Mouse (Mus musculus): ENCODE results near the gene AI854703. TPM values are rescaled to one million over a fixed set of nuclear protein-coding genes. Genes with fewer than 3 reads are reported as not detected.

Gene AI854703
- polyA plus RNA-seq, 1 experiment from 2014 or later = 4.6 TPM

DNA sequence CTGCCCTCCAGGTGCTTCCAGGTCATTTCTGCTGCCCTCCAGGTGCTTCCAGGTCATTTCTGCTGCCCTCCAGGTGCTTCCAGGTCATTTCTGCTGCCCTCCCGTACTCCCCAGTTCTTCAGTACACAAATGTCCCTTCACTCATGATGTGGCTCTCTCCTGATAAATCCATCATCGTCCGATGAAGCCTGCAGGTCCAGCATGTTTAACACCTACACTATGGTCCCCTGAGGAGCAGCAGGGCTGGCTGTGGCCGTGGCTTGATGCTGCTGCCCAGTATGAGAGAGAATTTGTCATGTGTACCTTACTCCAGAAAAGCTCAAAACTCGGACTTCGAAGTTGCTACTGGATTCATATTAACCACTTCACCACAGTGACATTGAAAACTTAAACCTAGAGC is 14.8 kb downstream of the AI854703 start:
- no peaks in the 10 kb centered on the region for H3K36me3 ChIP-seq
- H3K27ac ChIP-seq = no peak overlapping the region
- no peak overlapping the region for H3K4me3 ChIP-seq
- no peak for ATAC-seq (ENCODE audit: low FRiP score, low read depth)
- H3K4me1 ChIP-seq = no peaks in the 10 kb centered on the region
- H3K4me2 ChIP-seq (replicated peaks) = no peak overlapping the region
- no peaks in the 10 kb centered on the region for H3K27me3 ChIP-seq (replicated peaks)
- WGBS = 78% methylated on average over 6 of the region's 6 CpGs
- H3K9ac ChIP-seq = no peak overlapping the region
- H3K9me3 ChIP-seq = no peaks in the 10 kb centered on the region

DNA sequence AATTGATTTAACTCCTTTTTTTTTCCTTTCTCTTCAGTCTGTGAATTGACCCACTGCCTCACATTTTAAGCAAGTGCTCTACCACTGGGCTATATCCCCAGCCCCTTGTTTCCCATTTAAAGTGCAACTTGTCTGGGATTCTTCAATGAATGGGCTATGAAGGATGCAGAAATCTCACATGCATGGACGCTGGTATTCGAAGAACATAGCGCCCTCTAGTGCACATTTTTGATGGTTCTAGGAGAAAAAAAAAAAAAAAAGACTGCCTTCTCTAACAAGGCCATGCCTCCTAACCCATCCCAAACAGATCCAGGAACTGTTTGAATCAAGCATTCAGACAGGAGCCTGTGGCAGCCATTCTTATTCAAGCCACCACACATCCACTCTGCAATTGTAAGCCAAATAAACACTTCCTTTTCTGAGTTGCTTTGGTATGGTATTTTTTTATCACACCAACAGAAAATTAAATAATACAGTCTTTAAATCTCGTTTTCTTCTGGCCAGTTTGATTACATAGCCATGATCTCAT is 16.3 kb downstream of the AI854703 start:
- no peak overlapping the region for H3K9ac ChIP-seq
- 21% methylated on average over 4 of the region's 4 CpGs for WGBS
- no peaks in the 10 kb centered on the region for H3K36me3 ChIP-seq
- no peaks in the 10 kb centered on the region for H3K27me3 ChIP-seq (replicated peaks)
- H3K4me2 ChIP-seq (replicated peaks) = no peak overlapping the region
- no peaks in the 10 kb centered on the region for H3K4me1 ChIP-seq
- H3K27ac ChIP-seq = no peak overlapping the region
- 0 out of 2 replicates have a peak, but pooled peaks have one; percentile 56 for ATAC-seq (ENCODE audit: low FRiP score, low read depth)
- H3K4me3 ChIP-seq = no peak overlapping the region
- no peaks in the 10 kb centered on the region for H3K9me3 ChIP-seq

DNA sequence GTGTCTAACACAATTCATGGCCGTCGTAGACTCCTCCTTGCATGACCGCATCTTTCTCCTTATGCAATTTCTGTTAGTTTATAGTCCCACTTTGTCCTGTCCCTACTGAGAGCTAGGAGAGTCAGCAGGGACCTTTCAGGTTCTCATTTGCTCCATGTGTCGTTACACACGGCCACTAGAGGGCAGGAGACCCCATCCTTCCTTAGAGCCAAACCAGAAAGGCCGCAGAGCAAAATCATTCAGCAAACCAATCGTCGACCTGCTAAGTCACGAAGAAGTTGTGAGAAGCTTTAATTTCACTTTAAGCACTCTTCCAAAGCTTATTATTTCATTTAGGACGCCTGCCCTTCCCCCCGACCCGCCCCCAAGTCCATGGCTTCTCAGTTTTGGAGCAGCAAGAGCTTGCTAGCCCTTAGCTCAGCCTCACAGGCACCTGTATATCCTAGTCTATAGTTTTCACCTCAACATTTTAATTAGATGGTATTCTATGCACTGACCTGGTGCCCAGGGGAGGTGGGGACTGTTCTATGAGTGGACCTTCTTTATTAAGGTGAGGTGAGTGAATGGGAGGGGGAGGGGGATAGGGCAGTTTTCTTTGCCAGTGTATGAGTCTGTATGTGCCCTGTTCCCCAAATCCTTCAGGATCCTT is 19.2 kb downstream of the AI854703 start:
- Histone ChIP-seq H3K27ac (no peak overlapping the region), H3K9ac (no peak overlapping the region), H3K4me2 (replicated peaks) (no peak overlapping the region), H3K27me3 (replicated peaks) (no peaks in the 10 kb centered on the region), H3K4me3 (no peak overlapping the region), H3K4me1 (no peaks in the 10 kb centered on the region), H3K9me3 (no peaks in the 10 kb centered on the region), H3K36me3 (no peaks in the 10 kb centered on the region)
- ATAC-seq (ENCODE audit: low FRiP score, low read depth) = 0 out of 2 replicates have a peak, but pooled peaks have one; percentile 33
- WGBS = 18% methylated on average over 12 of the region's 12 CpGs

DNA sequence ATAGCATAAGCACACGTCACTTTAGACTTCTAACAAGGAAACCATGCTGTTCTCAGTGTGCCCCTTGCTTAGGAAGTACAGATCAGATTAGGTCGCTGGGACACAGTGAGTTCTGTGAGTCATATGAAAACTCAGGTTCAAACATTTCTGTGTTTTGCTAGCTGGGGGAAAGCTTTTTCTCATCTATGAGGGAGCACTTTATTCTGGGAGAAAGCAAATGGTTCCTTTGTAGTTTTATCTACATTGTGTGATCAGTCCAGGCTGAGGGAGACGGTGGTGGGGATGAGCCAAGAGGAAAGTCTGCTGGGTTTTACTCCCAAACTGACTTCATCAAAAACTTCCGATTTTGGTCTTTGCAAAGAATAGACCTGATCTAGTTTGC is 19.7 kb downstream of the AI854703 start:
- no peaks in the 10 kb centered on the region for H3K36me3 ChIP-seq
- H3K9me3 ChIP-seq = no peaks in the 10 kb centered on the region
- H3K4me2 ChIP-seq (replicated peaks) = no peak overlapping the region
- no peak for ATAC-seq (ENCODE audit: low FRiP score, low read depth)
- no peak overlapping the region for H3K9ac ChIP-seq
- H3K27ac ChIP-seq = no peak overlapping the region
- 82% methylated on average over 4 of the region's 4 CpGs for WGBS
- H3K4me1 ChIP-seq = no peaks in the 10 kb centered on the region
- no peak overlapping the region for H3K4me3 ChIP-seq
- no peaks in the 10 kb centered on the region for H3K27me3 ChIP-seq (replicated peaks)

DNA sequence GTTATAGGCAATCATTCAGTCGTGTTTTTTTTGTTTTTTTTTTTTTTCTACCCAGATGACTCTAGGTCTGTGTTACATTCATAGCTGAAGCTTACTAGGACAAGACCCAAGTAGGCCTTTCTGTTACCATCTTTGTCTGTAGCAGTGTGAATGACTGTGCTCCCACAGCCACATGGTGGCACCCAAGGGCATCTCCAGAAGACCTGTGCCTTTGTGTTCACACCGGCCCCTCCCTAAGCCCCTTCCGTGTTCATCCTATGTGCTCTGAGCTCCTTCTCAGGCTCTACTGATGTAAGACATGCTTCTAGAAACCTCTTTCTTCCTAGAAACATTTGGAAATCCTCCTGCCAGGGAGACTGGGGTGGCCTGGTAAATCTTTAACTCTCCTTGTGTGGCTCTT is 20.4 kb downstream of the AI854703 start, which contains the start of gene Gimap8:
Gimap8 (plus strand) TSS at position 240 of the 400 bp plus-strand sequence.
- Histone ChIP-seq H3K4me2 (replicated peaks) (no peak within 1 kb of the TSS), H3K27me3 (replicated peaks) (no peaks in the 10 kb centered on the region), H3K36me3 (no peaks in the 10 kb centered on the region), H3K9me3 (no peaks in the 10 kb centered on the region), H3K4me3 (no peak within 1 kb of the TSS), H3K27ac (no peak within 1 kb of the TSS), H3K4me1 (no peaks in the 10 kb centered on the region), H3K9ac (no peak within 1 kb of the TSS)
- 47% methylated on average over 3 of the region's 3 CpGs for WGBS
- ATAC-seq (ENCODE audit: low FRiP score, low read depth) = no peak

DNA sequence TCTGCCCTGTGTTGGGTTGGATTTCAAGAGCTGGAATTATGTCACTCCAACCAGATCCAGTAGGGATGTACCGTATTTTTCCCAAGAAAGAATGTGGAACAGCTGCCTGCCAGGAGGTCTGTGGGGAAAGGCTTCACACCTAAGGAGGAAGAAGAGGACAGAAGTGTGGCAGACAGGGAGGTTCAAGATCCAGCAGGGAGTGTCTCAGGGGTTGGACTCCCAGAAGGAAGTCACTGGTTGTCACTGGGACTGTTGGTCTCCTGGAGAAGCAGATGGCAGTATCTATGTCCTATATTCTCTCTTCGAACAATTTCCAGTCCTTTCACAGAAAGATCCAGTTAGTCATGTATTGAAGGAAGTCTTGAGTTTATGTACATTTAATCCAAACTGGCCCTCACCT is 21.0 kb downstream of the AI854703 start:
- Histone ChIP-seq H3K27me3 (replicated peaks) (no peaks in the 10 kb centered on the region), H3K4me3 (no peak overlapping the region), H3K4me2 (replicated peaks) (no peak overlapping the region), H3K9me3 (no peaks in the 10 kb centered on the region), H3K9ac (no peak overlapping the region), H3K36me3 (no peaks in the 10 kb centered on the region), H3K4me1 (no peaks in the 10 kb centered on the region), H3K27ac (no peak overlapping the region)
- 92% methylated on average over 2 of the region's 2 CpGs for WGBS
- ATAC-seq (ENCODE audit: low FRiP score, low read depth) = no peak

DNA sequence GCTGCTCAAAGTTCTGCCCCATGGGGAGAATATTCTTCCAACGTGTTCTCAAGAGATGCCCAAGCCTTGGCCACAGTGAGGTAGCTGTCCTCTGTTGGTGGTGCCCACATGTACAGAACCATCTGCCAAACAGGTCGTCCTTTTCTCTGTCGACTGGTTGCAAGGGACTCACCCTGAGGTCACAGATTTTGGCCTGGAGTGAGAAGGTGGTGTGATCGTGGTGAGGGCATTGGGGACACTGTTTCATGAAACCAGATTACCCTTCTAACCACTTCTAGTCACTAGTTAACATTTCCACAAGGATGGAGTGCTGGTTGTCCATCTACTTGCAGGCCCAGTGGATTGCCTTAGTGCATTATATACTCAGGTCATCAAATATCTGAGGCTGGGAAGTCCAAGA is 22.2 kb downstream of the AI854703 start:
- H3K27me3 ChIP-seq (replicated peaks) = no peaks in the 10 kb centered on the region
- 85% methylated on average over 4 of the region's 4 CpGs for WGBS
- H3K4me2 ChIP-seq (replicated peaks) = no peak overlapping the region
- H3K36me3 ChIP-seq = no peaks in the 10 kb centered on the region
- H3K4me1 ChIP-seq = no peaks in the 10 kb centered on the region
- no peak overlapping the region for H3K9ac ChIP-seq
- no peak for ATAC-seq (ENCODE audit: low FRiP score, low read depth)
- no peak overlapping the region for H3K27ac ChIP-seq
- H3K9me3 ChIP-seq = no peaks in the 10 kb centered on the region
- no peak overlapping the region for H3K4me3 ChIP-seq

DNA sequence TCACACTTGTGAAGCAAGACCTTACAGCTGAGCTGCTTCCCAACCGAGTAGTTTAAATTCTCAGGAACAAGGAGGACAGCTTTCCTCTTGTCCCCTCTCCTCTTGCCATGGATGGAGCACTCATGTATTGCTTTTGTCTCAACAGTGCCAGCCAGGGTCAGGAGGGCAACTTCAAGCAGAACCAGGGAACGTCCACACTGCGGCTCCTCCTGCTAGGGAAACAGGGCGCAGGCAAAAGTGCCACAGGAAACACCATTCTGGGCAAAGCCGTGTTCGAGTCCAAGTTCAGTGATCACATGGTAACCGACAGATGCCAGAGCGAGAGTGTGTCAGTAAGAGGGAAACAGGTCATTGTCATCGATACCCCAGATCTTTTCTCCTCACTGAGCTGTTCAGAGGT is 23.5 kb downstream of the AI854703 start:
- no peak for ATAC-seq (ENCODE audit: low FRiP score, low read depth)
- Histone ChIP-seq H3K4me1 (no peaks in the 10 kb centered on the region), H3K27me3 (replicated peaks) (no peaks in the 10 kb centered on the region), H3K4me2 (replicated peaks) (no peak overlapping the region), H3K36me3 (no peaks in the 10 kb centered on the region), H3K9me3 (no peaks in the 10 kb centered on the region), H3K27ac (no peak overlapping the region), H3K4me3 (no peak overlapping the region), H3K9ac (no peak overlapping the region)
- 90% methylated on average over 9 of the region's 9 CpGs for WGBS

DNA sequence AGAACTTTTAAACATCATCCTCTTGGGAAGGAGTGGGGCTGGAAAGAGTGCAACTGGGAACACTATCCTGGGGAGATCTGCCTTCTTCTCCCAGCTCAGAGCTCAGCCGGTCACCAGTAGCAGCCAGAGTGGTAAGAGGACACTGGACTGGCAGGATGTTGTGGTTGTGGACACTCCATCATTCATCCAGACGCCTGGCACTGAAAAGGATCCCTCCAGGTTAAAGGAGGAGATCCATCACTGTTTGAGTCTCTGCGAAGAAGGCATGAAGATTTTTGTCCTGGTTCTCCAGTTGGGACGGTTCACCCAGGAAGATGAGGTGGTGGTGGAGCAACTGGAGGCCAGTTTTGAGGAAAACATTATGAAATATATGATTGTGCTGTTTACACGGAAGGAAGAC is 32.2 kb downstream of the AI854703 start:
- H3K4me3 ChIP-seq = no peak overlapping the region
- no peak overlapping the region for H3K9ac ChIP-seq
- no peak overlapping the region for H3K4me2 ChIP-seq (replicated peaks)
- no peaks in the 10 kb centered on the region for H3K9me3 ChIP-seq
- H3K36me3 ChIP-seq = no peaks in the 10 kb centered on the region
- no peaks in the 10 kb centered on the region for H3K27me3 ChIP-seq (replicated peaks)
- no peaks in the 10 kb centered on the region for H3K4me1 ChIP-seq
- 86% methylated on average over 5 of the region's 5 CpGs for WGBS
- ATAC-seq (ENCODE audit: low FRiP score, low read depth) = no peak
- H3K27ac ChIP-seq = no peak overlapping the region

DNA sequence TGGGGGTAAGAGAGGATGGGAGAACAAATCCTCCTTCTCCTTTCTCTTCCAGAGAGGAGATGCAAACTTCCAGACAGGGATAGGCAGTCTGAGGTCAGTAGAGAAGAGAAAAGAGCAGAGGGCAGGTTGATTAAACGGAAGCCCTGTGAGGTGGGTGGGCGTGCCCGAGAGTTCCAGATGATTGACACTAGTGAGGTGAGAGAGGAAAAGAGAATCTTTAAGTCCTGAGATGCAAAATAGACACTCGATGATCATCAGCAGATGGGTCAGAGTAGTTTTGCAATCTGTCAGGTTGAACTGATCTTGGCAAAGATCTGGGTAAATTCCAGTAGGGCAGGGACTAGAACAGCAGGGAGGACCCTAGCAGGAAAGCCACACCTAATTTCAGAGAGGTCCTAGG is 38.2 kb downstream of the AI854703 start:
- H3K27me3 ChIP-seq (replicated peaks) = no peaks in the 10 kb centered on the region
- no peak for ATAC-seq (ENCODE audit: low FRiP score, low read depth)
- H3K4me3 ChIP-seq = no peak overlapping the region
- H3K9ac ChIP-seq = no peak overlapping the region
- no peaks in the 10 kb centered on the region for H3K36me3 ChIP-seq
- H3K4me2 ChIP-seq (replicated peaks) = no peak overlapping the region
- no peaks in the 10 kb centered on the region for H3K9me3 ChIP-seq
- H3K27ac ChIP-seq = no peak overlapping the region
- WGBS = 94% methylated on average over 4 of the region's 4 CpGs
- no peaks in the 10 kb centered on the region for H3K4me1 ChIP-seq

DNA sequence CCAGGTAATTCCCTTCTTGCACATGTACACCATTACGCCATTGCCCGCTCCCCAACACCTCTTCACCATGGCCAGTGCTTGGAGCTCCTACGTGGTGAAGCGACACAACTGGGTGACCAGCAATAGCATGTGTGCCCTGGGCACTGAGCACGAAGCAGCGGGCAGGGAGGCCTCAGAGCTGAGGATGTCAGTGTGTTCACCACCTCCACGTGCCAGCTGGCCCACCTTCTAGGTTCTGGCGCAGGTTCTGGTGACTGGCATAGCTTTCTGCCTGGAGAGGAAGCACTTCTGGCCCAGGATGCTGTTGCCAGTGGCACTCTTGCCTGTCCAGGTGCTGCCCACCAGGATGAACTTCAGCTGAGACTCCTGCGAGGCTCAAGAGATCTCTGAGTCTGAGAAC is 38.9 kb downstream of the AI854703 start:
- Histone ChIP-seq H3K4me3 (no peak overlapping the region), H3K36me3 (no peaks in the 10 kb centered on the region), H3K9ac (no peak overlapping the region), H3K4me1 (no peaks in the 10 kb centered on the region), H3K9me3 (no peaks in the 10 kb centered on the region), H3K27me3 (replicated peaks) (no peaks in the 10 kb centered on the region), H3K4me2 (replicated peaks) (no peak overlapping the region), H3K27ac (no peak overlapping the region)
- 94% methylated on average over 9 of the region's 9 CpGs for WGBS
- ATAC-seq (ENCODE audit: low FRiP score, low read depth) = no peak

DNA sequence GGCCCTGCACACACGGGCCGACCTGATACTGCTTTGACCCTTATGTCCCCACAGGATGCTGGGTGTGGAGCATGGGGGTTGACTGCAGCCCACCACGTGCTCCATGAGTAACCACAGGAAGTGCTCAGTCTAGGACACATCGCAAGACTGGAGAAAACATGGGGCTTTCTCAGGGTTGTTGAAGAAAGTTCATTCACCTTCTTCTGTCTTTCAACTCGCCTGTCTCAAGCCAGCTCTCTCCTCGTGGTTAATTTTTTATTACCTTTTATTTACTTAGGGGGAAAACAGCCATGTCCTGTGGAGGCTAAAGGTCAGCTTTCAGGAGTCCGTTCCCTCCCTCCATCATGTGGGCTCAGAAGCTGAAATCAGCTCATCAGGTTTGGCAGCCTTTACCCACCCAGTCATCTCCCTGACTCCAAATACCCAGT is 39.6 kb downstream of the AI854703 start:
- ATAC-seq (ENCODE audit: low FRiP score, low read depth) = no peak
- H3K27me3 ChIP-seq (replicated peaks) = no peaks in the 10 kb centered on the region
- H3K9me3 ChIP-seq = no peaks in the 10 kb centered on the region
- WGBS = 60% methylated on average over 7 of the region's 7 CpGs
- no peak overlapping the region for H3K4me3 ChIP-seq
- no peaks in the 10 kb centered on the region for H3K36me3 ChIP-seq
- H3K4me1 ChIP-seq = no peaks in the 10 kb centered on the region
- no peak overlapping the region for H3K4me2 ChIP-seq (replicated peaks)
- H3K27ac ChIP-seq = no peak overlapping the region
- H3K9ac ChIP-seq = no peak overlapping the region

DNA sequence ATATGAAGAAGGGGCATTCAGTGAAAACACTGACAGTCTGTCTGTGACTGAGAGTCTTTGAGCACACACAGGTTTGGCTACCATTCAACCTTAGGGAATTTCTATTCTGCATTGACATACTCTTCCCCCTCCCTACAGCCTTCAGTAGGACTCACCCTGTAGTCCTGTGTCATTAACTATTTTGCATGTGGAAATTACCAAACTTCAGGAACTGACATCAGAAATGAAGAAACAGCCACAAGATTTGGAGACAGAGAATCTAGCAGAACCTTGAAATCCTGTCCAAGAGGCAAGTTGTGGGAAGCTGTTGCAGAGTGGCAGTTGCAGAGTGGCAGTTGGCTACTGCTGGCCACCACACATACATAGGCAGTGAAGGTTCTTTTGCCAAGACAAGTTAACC is 41.5 kb downstream of the AI854703 start:
- Histone ChIP-seq H3K27me3 (replicated peaks) (no peaks in the 10 kb centered on the region), H3K27ac (no peak overlapping the region), H3K9ac (no peak overlapping the region), H3K4me2 (replicated peaks) (no peak overlapping the region), H3K4me3 (no peak overlapping the region), H3K36me3 (no peaks in the 10 kb centered on the region), H3K4me1 (no peaks in the 10 kb centered on the region), H3K9me3 (no peaks in the 10 kb centered on the region)
- ATAC-seq (ENCODE audit: low FRiP score, low read depth) = no peak
